Mouse (Mus musculus): Measurements from ENCODE around the gene Stra6.

The Stra6 gene

DNA sequence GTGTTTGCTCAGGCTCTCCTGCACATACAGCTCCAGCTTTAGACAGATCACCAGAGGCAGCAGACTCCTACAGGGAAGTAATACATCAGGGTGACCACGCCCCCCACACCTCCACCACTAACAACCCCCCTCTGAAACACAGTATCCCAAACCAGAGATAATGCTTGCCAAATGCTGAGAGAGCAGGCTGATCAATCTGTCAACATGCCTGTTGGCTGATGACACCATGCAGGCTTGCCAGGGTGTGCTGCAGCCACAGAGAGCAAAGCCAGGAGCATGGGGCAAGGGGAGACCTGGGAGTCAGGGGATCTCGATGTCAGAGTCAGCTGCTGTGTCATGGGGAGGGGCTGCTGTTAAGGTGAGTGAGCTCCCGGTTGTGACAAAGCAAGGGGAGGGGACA lies at the start of gene Stra6:
Gene Stra6 (plus strand): TSS at position 258 of the 400 bp plus-strand sequence.
- DNase-seq (ENCODE audit: low read depth): no peak

DNA sequence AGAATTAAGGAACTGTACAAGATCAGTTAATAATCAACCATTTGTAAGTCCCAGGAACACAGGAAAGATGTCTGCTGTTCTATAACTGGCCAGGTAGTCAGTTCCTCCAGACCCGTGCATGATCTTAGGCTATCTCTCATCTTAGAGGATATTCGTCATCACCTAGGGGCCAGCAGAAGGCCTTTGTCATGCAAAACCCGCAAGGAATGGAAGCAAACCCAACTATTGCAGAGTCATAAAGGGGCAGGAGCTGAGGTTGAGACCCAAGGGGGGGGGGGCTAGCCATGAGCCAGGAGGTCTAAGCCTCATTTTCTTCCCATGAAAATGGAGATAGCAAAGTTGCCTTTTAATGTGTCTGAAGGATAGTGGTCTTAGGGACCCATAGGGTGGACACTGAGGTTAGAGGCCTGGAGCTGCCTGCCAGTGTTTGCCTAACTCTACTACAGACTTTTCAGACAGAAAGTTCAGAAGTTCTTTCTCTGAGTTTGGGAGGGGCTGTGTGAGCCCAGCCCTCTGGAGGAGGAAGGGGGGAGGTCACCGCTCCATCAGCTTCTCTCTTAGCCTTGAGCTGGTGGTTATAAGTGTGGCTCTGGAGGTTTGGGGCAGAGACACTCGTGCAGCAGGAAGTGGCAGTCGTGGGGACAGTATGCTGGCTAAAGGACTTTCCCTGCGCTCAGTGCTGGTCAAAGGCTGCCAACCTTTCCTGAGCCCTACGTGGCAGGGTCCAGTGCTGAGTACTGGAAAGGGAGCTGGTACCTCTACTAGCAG lies 49.0 kb upstream of the Stra6 start:
- DNase-seq (ENCODE audit: low read depth): no peak

DNA sequence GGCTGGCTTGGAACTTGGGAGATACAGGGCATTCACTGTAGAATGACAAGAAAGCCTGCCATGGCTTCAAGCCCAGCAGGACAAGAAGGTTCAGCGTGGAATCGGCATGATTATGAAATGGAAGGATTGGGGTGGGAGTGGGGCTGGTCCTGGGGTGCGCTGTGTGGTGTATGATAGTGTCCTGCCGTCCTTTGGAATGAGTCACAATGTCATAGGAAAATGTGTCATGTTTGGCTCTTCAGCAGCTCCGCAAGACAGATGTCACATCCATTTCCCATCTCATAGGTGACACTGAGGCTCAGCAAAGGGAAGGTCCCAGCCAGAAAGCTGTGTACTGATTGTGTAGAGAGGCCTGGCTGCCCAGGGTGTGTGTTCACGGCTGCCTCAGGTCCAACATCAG lies 47.7 kb upstream of the Stra6 start:
- DNase-seq (ENCODE audit: low read depth): no peak

DNA sequence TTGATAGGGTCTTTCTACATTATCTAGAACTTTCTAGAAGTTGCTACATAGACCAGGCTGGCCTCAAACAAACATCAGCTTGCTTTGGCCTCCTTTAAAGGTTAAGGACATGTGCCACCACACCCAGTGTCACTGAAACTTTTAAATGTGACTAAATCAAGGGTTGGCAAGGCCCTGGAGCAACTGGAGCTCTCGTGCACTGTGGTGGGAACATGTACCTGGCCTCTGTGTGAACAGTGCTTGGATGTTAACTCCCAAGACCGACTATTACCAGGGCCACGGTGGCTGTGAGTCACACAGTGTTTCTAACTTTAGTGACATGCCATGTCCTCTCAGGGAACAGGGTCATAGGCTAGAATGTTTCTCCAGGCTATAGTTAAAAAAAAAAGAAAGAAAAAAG lies 46.6 kb upstream of the Stra6 start:
- no peak for DNase-seq (ENCODE audit: low read depth)

DNA sequence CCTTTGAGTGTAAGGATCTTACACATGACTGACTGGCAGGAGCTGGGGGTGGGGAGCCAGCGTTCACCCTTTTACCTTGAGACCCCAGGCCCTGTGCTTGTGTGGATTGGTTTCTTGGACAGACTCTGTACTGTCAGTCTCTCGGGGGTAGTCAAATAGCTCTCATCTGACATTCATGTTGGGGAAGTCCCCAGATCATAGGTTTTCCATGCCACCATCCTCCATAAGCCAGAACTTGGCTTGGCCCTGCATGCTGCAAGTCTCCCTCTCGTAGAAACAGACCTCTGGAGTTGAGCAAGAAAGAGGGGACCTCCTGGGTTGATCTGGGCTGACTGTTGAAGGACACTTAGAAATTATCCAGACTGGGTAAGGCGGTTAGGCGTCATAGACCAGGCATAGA lies 45.2 kb upstream of the Stra6 start:
- DNase-seq (ENCODE audit: low read depth): no peak

DNA sequence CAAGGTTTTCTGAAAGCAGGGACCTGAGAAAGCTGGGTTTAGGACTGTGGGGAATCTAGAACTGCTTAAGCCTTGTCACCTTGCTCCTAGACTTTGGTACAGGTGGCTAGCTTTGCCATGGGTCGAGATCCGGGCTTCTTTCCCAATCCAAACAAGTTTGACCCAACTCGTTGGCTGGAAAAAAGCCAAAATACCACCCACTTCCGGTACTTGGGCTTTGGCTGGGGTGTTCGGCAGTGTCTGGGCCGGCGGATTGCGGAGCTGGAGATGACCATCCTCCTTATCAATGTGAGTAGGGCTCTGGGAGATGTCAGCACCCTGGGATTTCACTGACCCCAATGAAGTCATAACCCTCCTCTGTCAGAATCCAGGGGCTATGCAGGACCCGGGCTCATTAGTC lies 37.6 kb upstream of the Stra6 start:
- no peak for DNase-seq (ENCODE audit: low read depth)

DNA sequence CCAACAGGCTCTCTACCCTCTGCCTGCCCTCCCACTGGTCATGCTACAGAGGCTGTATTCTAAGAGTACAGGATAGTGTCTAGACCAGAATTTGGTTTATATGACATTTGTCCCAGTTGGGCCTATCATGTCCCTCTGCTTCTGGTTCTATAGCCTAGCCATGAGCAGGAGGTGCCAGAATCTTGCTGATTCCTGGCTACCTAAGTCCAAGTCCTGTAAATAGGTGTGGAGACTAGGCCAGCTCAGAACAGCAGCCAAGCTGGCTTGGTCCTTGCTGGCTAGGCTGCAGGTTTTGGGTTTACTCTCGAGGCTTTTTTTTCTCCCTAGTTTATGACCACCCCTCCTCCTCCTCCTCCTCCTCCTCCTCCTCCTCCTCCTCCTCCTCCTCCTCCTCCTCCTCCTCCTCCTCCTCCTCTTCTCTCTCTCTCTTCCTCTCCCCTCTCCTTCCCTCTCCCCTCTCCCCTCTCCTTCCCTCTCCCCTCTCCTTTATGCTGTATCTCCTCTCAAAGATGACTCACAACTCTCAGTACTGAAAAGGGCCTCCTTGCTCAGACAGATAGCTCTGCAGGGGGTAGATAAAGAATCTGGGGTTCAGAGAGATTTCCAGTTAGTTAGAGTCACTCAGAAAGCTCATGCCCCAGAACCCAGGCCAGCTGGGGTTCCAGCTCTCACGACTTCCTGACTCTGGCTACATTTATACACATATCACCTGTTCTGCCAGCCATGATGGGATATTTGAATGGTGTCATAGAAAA lies 36.0 kb upstream of the Stra6 start:
- DNase-seq (ENCODE audit: low read depth): no peak

DNA sequence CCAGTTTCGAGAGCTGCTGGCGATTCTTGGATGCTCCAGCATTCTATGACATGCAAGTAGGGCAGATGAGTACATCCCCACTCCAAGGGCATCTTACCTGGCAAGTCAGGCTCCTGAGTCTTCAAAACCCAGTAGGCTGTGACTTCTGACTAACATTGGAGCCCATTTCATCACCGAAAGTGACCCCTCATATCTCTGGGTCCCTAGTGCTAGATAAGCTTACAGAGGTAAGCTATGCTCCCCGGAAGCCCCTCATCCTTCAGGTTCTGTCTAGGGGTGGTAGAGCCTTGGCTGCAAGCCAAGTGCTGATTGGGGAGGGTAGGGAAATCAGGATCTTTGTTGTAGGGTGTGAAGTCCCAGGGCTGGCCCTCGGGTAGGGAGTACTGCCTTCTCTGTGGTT lies 34.7 kb upstream of the Stra6 start:
- no peak for DNase-seq (ENCODE audit: low read depth)

DNA sequence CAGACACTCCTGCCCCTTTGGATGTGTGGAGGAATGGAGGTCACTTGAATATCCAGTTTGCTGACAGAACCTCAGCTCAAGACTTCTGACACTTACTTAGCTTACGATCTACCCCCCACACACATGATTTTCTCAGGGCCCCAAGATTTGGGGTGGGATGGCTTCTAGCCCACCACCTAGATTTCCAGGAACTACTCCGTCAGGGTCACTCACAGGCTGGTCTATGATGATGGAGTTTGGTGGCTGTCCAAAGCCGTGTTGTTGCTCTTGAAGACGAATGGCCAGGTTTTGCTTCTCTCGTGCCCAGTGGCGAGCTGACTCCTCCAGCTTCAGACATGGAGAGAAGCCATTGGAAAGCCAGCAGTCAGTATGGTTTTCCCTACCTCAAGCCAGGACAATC lies 34.0 kb upstream of the Stra6 start:
- DNase-seq (ENCODE audit: low read depth): no peak

DNA sequence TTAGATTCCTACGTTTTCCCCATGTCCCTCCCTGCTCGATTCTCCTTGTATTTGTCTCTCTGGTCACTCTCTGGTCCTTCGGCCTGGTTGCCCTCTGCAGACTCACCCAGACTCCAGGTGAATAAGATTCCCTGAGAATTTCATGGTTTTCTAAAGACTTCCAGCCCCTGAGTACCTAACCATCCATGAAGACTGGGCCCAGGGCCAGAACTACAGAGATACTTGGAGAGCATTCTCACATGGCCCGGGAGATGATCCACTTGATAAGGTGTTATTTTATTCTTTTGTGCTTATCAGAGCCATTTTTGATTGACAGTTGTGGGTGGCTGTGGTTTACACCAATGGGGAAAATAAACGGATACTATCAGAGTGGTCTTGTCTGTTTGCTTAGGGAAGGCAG lies 31.7 kb upstream of the Stra6 start:
- DNase-seq (ENCODE audit: low read depth): no peak

DNA sequence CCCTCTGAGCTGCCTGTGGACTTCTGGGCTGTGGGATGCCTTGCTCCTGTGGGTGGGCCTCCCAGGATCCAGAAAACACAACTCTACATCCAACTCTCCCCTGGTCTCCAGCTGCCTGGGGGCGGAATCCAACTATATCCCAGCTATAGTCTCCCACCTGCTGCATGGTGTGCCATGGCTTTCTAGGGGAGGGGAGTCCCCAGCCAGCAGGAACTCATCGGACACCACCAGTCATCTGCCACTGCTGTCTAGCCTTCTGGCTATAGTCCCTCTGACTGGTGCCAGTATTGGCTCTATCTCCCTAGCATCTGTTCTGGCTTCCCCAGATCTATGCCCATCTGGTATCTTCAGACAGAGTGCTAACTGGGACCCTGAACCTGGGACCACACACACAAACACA lies 28.1 kb upstream of the Stra6 start:
- no peak for DNase-seq (ENCODE audit: low read depth)

DNA sequence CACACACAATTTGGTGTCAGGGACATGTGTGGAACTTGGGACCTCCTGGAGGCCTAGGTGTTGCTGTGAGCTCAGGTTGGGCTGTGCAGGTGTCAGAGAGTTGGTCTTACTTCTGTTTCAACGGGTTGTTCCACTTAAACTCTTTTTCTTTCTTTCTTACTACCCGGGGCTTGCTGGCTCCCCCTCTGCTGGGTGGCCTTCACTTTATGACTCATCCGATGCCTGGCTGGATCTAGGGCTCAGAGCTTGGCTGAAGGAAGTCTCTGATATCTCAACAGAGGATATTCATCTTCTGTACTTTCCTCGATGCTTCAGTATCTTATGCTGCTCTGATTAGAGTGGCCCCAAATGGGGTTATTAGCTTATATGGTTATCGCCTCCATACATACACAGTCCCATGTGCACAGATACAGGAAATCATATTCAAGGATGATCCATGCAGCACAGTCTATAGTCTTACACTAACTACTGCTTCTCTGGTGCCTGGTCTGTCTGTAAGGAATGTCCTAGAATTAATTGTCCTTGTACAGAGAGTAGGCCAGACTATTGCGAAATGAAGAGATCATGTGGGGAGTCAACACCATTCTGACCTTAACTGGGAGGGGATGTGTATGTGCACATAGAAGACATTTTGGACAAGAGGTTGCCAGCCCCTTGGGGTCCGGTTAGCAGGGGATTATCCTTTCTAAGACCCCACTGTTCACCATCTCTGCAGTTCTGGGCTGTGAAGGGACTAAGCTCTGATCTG lies 27.5 kb upstream of the Stra6 start:
- no peak for DNase-seq (ENCODE audit: low read depth)

DNA sequence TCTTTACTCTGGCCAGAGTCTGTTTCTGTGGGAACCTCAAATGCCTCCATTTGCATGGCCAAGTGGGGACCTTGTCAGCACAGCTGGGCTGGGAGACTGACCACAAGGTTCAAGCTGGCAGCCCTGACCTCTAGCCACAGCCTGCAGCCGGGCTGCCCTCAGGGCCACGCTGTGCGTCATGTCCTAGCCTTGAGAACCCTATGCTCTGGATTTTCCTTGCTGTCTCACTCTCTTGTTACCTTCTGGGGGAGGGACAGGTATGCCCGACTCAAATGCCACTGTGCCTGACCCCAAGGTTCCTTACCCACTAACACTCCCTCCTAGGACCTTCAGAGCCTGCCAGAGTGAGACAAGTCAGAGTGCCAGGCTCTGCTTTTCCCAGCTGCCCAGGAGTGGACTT lies 26.6 kb upstream of the Stra6 start:
- no peak for DNase-seq (ENCODE audit: low read depth)

DNA sequence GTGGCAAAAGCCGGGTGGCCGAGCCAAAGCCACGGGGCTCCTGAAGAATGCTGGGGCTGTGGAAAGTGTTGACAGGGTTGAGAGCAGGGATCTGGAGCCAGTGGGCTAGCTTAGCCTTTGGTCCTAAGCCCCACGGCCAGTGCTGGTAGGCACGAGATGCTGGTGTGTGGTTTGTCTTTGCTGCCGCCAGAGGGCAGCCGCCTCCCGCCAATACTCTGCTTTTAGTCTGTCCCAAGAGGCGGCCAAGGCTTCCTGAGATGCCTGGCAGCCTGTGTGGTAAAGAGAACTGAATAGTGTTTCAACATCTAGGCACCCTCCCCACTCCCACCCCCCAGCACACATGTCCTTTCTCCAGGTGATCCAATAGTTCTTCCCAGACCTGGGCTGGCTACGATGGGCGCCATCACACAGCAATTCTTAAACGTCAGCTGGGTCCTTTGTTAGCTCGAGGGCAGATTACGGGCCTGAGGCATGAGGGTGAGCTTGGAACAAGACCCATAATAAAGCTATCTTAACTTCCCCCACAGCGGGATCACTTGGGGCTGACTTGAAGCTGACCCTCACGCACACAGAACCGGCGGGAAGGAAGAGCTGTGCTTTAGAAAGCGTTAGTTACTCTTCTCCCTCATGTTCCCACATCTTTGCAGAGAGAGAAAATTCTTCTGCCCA lies 25.0 kb upstream of the Stra6 start:
- DNase-seq (ENCODE audit: low read depth): peak; percentile 77

DNA sequence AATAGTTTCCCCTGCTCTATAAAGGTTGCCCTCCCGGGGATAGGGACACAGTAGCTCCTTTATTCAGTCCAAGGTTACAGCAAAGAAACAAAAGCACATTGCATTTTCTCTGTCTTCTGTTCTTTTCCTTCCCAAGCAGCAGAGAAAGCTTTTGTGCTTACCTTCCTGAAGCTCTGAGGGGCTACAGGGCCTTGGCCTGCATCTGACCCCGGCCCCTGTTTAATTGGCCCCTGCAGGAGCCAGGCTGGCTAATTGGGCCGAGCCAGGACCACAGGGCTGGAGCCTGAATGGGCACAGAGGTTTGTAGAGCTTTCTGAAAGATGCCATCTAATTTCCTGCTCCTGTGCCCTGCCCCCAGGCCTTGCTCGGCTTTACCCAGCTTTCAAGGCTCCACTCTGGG lies 22.6 kb upstream of the Stra6 start:
- no peak for DNase-seq (ENCODE audit: low read depth)

DNA sequence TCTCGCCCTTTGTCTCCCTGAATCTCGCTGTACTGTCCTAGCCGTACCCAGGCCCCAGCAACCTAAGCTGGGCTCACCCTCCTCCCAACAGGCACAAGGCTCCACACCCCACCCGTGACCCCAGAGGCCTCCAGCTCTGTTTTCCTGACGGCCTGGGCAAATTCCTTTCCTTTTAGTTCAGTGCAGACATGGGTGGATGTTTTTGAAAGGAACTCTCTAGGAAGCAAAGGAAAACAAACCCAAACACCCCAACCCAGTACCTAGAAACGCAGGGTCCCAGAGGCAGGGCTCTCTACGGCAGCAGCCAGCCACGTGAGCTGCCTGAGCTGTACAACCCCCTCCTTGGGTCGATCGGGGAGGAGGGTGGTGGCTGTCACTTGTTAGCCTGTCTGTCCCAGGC lies 21.2 kb upstream of the Stra6 start:
- DNase-seq (ENCODE audit: low read depth): no peak

DNA sequence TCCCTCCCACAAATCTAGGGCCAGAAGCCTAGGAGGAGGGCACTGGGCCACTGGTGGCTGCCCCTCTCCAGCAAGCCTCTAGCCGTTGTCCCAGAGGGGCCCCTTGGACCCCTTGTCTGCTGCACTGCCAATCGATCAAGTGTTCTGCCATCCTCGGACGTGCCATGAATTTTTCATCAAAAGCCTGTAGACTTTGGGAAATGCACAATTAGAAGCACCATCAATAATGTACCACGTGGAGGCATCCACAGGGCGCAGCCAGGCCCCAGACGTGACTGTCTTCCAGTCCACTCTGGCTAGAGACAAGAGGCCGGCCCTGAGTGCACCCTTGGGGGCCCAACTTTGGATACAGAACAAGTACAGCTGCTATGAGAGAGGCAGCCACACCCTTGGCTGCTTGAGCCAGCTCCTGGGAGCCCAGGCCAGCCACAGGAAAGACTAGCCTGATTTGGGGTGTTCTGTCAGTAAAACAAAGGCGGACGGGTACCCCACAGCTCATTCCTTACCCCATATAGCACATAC lies 20.0 kb upstream of the Stra6 start:
- no peak for DNase-seq (ENCODE audit: low read depth)

DNA sequence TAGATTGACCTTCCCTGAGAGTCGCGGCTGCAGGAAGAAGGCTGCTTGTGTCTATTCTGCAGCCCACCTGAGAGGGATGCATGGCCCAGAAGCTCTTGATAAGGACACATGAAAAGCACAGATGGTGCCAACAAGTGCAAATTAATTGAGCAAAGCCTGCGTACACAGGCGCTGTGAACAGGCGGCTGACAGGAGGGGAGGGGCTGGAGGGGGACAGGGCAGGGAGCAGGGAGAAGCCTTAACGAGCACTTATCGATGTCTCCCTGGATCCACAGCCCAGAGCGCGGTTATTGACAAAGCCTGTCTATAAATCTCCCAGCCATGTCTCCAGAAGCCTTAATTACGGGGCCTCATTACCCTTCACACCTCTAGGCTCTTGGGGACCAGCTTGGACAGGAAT lies 18.8 kb upstream of the Stra6 start:
- DNase-seq (ENCODE audit: low read depth): no peak

DNA sequence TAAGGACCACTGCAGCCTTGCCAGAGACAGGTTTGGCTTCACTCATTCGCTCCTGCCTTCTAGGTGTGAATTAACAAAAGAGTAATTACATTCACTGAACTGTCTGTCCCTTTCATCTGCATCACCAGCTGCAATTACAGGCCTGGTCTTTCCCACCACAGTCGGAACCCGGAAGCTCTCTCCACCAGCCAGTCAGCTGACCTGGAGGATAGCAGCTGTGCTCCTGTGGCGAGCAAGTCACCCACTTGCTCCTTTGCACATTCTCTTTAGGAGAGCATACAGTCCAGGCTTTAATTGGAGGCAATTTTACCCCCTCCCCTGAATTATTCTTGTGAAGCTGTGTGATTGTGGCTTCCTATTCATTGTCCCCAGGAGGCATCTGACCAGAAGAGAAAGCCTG lies 17.9 kb upstream of the Stra6 start:
- no peak for DNase-seq (ENCODE audit: low read depth)

DNA sequence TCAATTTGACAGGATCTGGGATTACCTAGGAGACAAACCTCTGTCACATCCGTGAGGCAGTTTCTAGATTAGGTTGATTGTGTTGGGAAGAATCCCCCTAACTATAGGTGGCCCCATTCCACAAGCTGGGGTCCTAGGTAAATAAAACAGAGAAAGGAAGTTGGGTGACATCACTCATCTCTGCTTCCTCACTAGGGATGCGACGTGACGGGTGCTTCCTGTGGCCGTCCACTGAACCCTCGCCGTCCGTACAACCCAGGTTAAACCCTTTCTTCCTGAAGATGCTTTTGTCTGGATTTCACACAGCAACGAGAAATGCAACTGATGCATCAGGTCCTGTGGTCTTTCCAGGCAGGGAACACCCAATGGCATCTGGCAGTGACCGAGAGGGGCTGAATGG lies 16.5 kb upstream of the Stra6 start:
- no peak for DNase-seq (ENCODE audit: low read depth)

DNA sequence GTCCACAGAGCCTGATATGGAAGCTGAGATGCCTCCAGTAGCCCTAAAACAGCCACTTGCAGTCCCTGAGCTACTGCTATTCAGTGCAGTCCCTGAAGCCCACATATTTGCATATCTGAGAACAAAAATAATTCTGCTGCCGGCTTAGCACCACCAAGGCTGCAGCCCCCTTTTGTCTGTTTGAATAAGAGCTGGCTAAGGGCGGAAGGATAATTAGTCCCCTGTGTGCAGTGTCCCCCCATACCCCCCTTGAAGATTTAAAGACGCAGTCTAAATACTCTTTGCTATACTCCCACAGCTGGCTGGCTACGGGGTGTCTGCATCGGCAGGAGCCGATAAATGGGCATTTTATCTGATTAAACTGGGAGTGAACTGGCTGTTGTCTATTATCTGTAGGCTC lies 15.0 kb upstream of the Stra6 start:
- no peak for DNase-seq (ENCODE audit: low read depth)

DNA sequence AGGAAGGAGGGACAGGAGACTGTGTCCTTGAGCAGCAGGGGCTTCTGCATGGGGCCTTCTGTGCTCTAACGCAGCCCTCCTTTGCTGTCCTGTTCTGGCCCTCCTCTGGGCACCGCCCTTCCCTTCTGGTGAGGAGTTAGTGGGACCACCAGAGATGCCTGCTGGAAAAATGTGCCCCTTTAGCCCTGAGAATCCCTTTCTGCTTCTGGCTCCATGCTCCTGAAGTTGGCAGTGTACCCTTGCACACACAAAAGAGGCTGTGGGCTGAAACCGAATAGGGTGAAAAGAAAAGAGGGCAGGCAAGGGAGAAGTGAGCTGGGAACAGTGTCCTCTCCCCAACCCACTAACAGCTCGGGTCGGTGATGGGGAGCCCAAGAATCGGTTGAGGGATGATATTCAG lies 14.4 kb upstream of the Stra6 start:
- no peak for DNase-seq (ENCODE audit: low read depth)

Data from naive thymus-derived CD4-positive, alpha-beta T cell, adult 2 months (primary cell).